Mouse (Mus musculus): ENCODE results near the gene Furin. TPM values are rescaled to one million over a fixed set of nuclear protein-coding genes. Genes with fewer than 3 reads are reported as not detected.

Gene Furin
- polyA plus RNA-seq, 1 experiment from 2014 or later: 4.4 TPM

- 88% methylated on average over 3 of the region's 3 CpGs for WGBS
- ATAC-seq: no peak
These were observed 33.1 kb downstream of the Furin start for GRCm38 (mm10) chr7:80372166-80372565.

GRCm38 (mm10) chr7:80371041-80371751 lies 34.0 kb downstream of the Furin start, which contains the start of gene Man2a2:
Gene Man2a2, minus strand, starts transcription at chr7:80371375.
- WGBS: under 1% methylated on average over 73 of the region's 86 CpGs
- Histone ChIP-seq H3K9ac (replicated peaks; ENCODE audit: low read depth, low read length) (peak within 1 kb of the TSS; percentile 93), H3K4me1 (replicated peaks; ENCODE audit: control insufficient read depth, insufficient read depth, low read length) (peaks cover 19% of the 10 kb centered on the region), H3K27me3 (replicated peaks; ENCODE audit: control insufficient read depth, insufficient read depth, low read length) (no peaks in the 10 kb centered on the region), H3K27ac (ENCODE audit: low read length) (peak within 1 kb of the TSS; percentile 83), H3K9me3 (ENCODE audit: control insufficient read depth, low read length) (no peaks in the 10 kb centered on the region), H3K4me2 (ENCODE audit: low read length) (peak within 1 kb of the TSS; percentile 78), H3K36me3 (ENCODE audit: control insufficient read depth, insufficient read depth) (peaks cover 18% of the 10 kb centered on the region), H3K4me3 (replicated peaks; ENCODE audit: low read length) (peak within 1 kb of the TSS; percentile 89)
- ATAC-seq: peak; percentile 87

More at GRCm38 (mm10) chr7:80372166-80372565, 33.1 kb downstream of the Furin start:
- peaks cover 9% of the 10 kb centered on the region for H3K36me3 ChIP-seq (ENCODE audit: control insufficient read depth, insufficient read depth)
- no peak overlapping the region for H3K9ac ChIP-seq (replicated peaks; ENCODE audit: low read depth, low read length)
- H3K9me3 ChIP-seq (ENCODE audit: control insufficient read depth, low read length): no peaks in the 10 kb centered on the region
- H3K4me3 ChIP-seq (replicated peaks; ENCODE audit: low read length): no peak overlapping the region
- H3K27me3 ChIP-seq (replicated peaks; ENCODE audit: control insufficient read depth, insufficient read depth, low read length): no peaks in the 10 kb centered on the region
- no peak overlapping the region for H3K27ac ChIP-seq (ENCODE audit: low read length)
- H3K4me1 ChIP-seq (replicated peaks; ENCODE audit: control insufficient read depth, insufficient read depth, low read length): peaks cover 19% of the 10 kb centered on the region
- no peak overlapping the region for H3K4me2 ChIP-seq (ENCODE audit: low read length)

- peak overlapping the region; percentile 83 for H3K27ac ChIP-seq (ENCODE audit: low read length)
These were observed 34.6 kb downstream of the Furin start for GRCm38 (mm10) chr7:80370649-80371040.

GRCm38 (mm10) chr7:80369967-80370431 lies 35.2 kb downstream of the Furin start:
- WGBS: 40% methylated on average over 4 of the region's 4 CpGs
- H3K9me3 ChIP-seq (ENCODE audit: control insufficient read depth, low read length): no peaks in the 10 kb centered on the region
- H3K27me3 ChIP-seq (replicated peaks; ENCODE audit: control insufficient read depth, insufficient read depth, low read length): no peaks in the 10 kb centered on the region
- H3K9ac ChIP-seq (replicated peaks; ENCODE audit: low read depth, low read length): peak overlapping the region; percentile 93
- peaks cover 19% of the 10 kb centered on the region for H3K4me1 ChIP-seq (replicated peaks; ENCODE audit: control insufficient read depth, insufficient read depth, low read length)
- no peak for ATAC-seq
- H3K4me3 ChIP-seq (replicated peaks; ENCODE audit: low read length): peak overlapping the region; percentile 89
- H3K36me3 ChIP-seq (ENCODE audit: control insufficient read depth, insufficient read depth): peaks cover 22% of the 10 kb centered on the region
- H3K27ac ChIP-seq (ENCODE audit: low read length): peak overlapping the region; percentile 83
- H3K4me2 ChIP-seq (ENCODE audit: low read length): peak overlapping the region; percentile 78

More at GRCm38 (mm10) chr7:80370649-80371040, 34.6 kb downstream of the Furin start:
- Histone ChIP-seq H3K9me3 (ENCODE audit: control insufficient read depth, low read length) (no peaks in the 10 kb centered on the region), H3K9ac (replicated peaks; ENCODE audit: low read depth, low read length) (peak overlapping the region; percentile 93), H3K36me3 (ENCODE audit: control insufficient read depth, insufficient read depth) (peaks cover 22% of the 10 kb centered on the region), H3K4me3 (replicated peaks; ENCODE audit: low read length) (peak overlapping the region; percentile 89), H3K4me2 (ENCODE audit: low read length) (peak overlapping the region; percentile 78), H3K4me1 (replicated peaks; ENCODE audit: control insufficient read depth, insufficient read depth, low read length) (peaks cover 19% of the 10 kb centered on the region), H3K27me3 (replicated peaks; ENCODE audit: control insufficient read depth, insufficient read depth, low read length) (no peaks in the 10 kb centered on the region)
- WGBS: under 1% methylated on average over 31 of the region's 31 CpGs
- peak; percentile 64 for ATAC-seq

GRCm38 (mm10) chr7:80369461-80369860 lies 35.8 kb downstream of the Furin start:
- Histone ChIP-seq H3K36me3 (ENCODE audit: control insufficient read depth, insufficient read depth) (peaks cover 22% of the 10 kb centered on the region), H3K4me2 (ENCODE audit: low read length) (peak overlapping the region; percentile 78), H3K4me1 (replicated peaks; ENCODE audit: control insufficient read depth, insufficient read depth, low read length) (peaks cover 19% of the 10 kb centered on the region), H3K27me3 (replicated peaks; ENCODE audit: control insufficient read depth, insufficient read depth, low read length) (no peaks in the 10 kb centered on the region), H3K9ac (replicated peaks; ENCODE audit: low read depth, low read length) (no peak overlapping the region), H3K9me3 (ENCODE audit: control insufficient read depth, low read length) (no peaks in the 10 kb centered on the region), H3K27ac (ENCODE audit: low read length) (no peak overlapping the region), H3K4me3 (replicated peaks; ENCODE audit: low read length) (no peak overlapping the region; the same call in 1 of the 2 replicates)
- ATAC-seq: no peak
- WGBS: 70% methylated on average over 5 of the region's 5 CpGs

GRCm38 (mm10) chr7:80368635-80369421 lies 36.4 kb downstream of the Furin start:
- H3K4me1 ChIP-seq (replicated peaks; ENCODE audit: control insufficient read depth, insufficient read depth, low read length): peaks cover 19% of the 10 kb centered on the region
- H3K9ac ChIP-seq (replicated peaks; ENCODE audit: low read depth, low read length): no peak overlapping the region
- no peak overlapping the region for H3K27ac ChIP-seq (ENCODE audit: low read length)
- H3K4me2 ChIP-seq (ENCODE audit: low read length): no peak overlapping the region
- H3K27me3 ChIP-seq (replicated peaks; ENCODE audit: control insufficient read depth, insufficient read depth, low read length): no peaks in the 10 kb centered on the region
- no peak for ATAC-seq
- no peak overlapping the region for H3K4me3 ChIP-seq (replicated peaks; ENCODE audit: low read length)
- peaks cover 28% of the 10 kb centered on the region for H3K36me3 ChIP-seq (ENCODE audit: control insufficient read depth, insufficient read depth)
- H3K9me3 ChIP-seq (ENCODE audit: control insufficient read depth, low read length): no peaks in the 10 kb centered on the region
- 88% methylated on average over 20 of the region's 20 CpGs for WGBS

- Histone ChIP-seq H3K4me3 (replicated peaks; ENCODE audit: low read length) (no peak overlapping the region), H3K9ac (replicated peaks; ENCODE audit: low read depth, low read length) (no peak overlapping the region), H3K27me3 (replicated peaks; ENCODE audit: control insufficient read depth, insufficient read depth, low read length) (no peaks in the 10 kb centered on the region), H3K4me1 (replicated peaks; ENCODE audit: control insufficient read depth, insufficient read depth, low read length) (peaks cover 19% of the 10 kb centered on the region), H3K27ac (ENCODE audit: low read length) (no peak overlapping the region), H3K9me3 (ENCODE audit: control insufficient read depth, low read length) (no peaks in the 10 kb centered on the region), H3K36me3 (ENCODE audit: control insufficient read depth, insufficient read depth) (peaks cover 31% of the 10 kb centered on the region), H3K4me2 (ENCODE audit: low read length) (no peak overlapping the region)
- 83% methylated on average over 9 of the region's 9 CpGs for WGBS
- no peak for ATAC-seq
These were observed 37.2 kb downstream of the Furin start for GRCm38 (mm10) chr7:80368009-80368408.

- WGBS: 95% methylated on average over 7 of the region's 7 CpGs
- no peak for ATAC-seq
- H3K4me3 ChIP-seq (replicated peaks; ENCODE audit: low read length): no peak overlapping the region
- no peaks in the 10 kb centered on the region for H3K27me3 ChIP-seq (replicated peaks; ENCODE audit: control insufficient read depth, insufficient read depth, low read length)
- H3K4me1 ChIP-seq (replicated peaks; ENCODE audit: control insufficient read depth, insufficient read depth, low read length): peaks cover 19% of the 10 kb centered on the region
- H3K27ac ChIP-seq (ENCODE audit: low read length): no peak overlapping the region
- no peak overlapping the region for H3K9ac ChIP-seq (replicated peaks; ENCODE audit: low read depth, low read length)
- H3K36me3 ChIP-seq (ENCODE audit: control insufficient read depth, insufficient read depth): peaks cover 32% of the 10 kb centered on the region
- H3K4me2 ChIP-seq (ENCODE audit: low read length): no peak overlapping the region
- no peaks in the 10 kb centered on the region for H3K9me3 ChIP-seq (ENCODE audit: control insufficient read depth, low read length)
These were observed 38.0 kb downstream of the Furin start for GRCm38 (mm10) chr7:80367232-80367631.

- Histone ChIP-seq H3K9ac (replicated peaks; ENCODE audit: low read depth, low read length) (no peak overlapping the region), H3K9me3 (ENCODE audit: control insufficient read depth, low read length) (no peaks in the 10 kb centered on the region), H3K27ac (ENCODE audit: low read length) (no peak overlapping the region), H3K36me3 (ENCODE audit: control insufficient read depth, insufficient read depth) (peaks cover 34% of the 10 kb centered on the region), H3K4me1 (replicated peaks; ENCODE audit: control insufficient read depth, insufficient read depth, low read length) (peaks cover 16% of the 10 kb centered on the region), H3K27me3 (replicated peaks; ENCODE audit: control insufficient read depth, insufficient read depth, low read length) (no peaks in the 10 kb centered on the region), H3K4me2 (ENCODE audit: low read length) (no peak overlapping the region), H3K4me3 (replicated peaks; ENCODE audit: low read length) (no peak overlapping the region)
- WGBS: 93% methylated on average over 2 of the region's 2 CpGs
- no peak for ATAC-seq
These were observed 39.5 kb downstream of the Furin start for GRCm38 (mm10) chr7:80365759-80366158.
